Mouse (Mus musculus): Measurements from ENCODE around the gene Il1f6.
"Not testable (repeated sequence)": the region's sequence is repeated elsewhere in the genome, so short reads cannot be mapped to it uniquely, and the experiment has no call there.

Gene Il1f6

GRCm38 (mm10) chr2:24215118-24215517 lies at the start of gene Il1f6:
Gene Il1f6, plus strand, starts transcription at chr2:24215418.
- no peak for DNase-seq (ENCODE audit: low read depth, low spot score)

- DNase-seq (ENCODE audit: low read depth, low spot score) = not testable (repeated sequence)
Observed at GRCm38 (mm10) chr2:24181683-24182331, 33.4 kb upstream of the Il1f6 start.

DNA sequence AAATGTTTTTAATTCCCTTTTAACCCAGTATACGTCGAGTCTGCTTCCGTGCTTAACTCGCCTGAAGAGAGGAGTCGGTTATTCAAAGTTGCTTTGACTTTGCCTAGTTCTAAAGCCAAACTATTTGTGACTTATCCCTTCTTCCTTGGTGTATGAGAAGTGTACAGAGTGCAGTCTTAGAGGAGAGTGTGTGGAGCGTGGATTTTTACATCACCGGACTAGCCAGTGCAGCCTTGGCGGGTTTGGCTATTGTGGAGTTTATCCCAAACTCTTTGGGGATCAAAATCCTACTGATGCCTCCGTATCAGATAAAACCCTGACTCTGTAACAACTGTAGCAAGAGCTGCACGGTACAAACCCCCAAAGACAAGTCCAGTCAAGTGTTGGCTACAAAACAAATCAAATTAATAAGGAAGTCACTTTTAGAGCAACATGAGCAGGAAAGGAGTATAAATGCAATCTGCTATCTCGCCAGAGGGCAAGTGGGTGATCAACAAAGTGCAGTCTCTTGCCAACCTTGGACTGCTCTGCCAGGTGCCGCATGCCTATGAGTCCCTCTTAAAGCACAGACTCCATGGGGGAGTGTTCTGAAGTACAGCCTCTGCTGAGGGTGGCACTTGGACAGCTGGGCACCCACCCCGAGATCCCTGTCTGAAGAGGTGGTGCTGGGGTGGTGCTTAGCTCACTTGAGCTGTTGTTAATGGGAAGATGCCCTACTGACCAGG lies 32.6 kb upstream of the Il1f6 start:
- not testable (repeated sequence) for DNase-seq (ENCODE audit: low read depth, low spot score)

GRCm38 (mm10) chr2:24184092-24184491 lies 31.1 kb upstream of the Il1f6 start:
- DNase-seq (ENCODE audit: low read depth, low spot score) = peak; percentile 6

DNA sequence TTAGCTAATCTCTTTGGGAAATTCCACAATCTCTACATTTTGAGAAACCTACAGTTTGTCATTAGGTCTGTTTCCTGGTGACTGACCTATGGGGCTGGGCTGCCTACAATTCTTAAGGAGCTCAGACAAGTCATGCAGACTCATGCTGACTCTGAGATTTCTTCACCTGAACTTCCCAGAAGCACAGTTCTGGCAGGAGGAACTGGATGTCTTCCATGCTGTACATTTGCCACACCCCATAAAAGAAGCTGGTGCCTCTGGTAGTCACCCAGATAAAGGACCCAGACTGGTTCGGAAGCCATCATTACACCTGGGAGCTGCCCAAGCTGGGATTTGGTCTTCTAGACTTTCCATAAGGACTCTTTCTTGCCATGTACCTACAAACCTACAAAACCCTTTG lies 29.0 kb upstream of the Il1f6 start, which contains the start of gene Il1f9:
Gene Il1f9 (plus strand): TSS at position 301 of the 400 bp plus-strand sequence.
- no peak for DNase-seq (ENCODE audit: low read depth, low spot score)

DNA sequence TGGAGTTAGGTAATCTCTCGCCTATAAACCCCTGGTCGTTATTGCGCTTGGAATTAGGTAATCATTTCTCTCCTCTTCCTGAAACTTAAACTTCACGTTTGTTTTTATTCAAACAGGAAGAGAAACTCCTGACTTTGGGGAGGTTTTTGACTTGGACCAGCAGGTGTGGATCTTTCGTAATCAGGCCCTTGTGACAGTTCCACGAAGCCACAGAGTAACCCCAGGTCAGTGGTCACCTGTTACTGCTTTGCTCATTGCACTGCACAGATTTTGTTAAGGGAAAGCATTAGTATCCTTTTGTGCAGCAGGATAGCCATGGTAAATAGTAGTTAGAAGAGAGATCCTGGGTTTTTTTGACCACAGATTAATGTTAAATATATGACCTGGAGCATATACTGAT lies 27.6 kb upstream of the Il1f6 start:
- no peak for DNase-seq (ENCODE audit: low read depth, low spot score)

DNA sequence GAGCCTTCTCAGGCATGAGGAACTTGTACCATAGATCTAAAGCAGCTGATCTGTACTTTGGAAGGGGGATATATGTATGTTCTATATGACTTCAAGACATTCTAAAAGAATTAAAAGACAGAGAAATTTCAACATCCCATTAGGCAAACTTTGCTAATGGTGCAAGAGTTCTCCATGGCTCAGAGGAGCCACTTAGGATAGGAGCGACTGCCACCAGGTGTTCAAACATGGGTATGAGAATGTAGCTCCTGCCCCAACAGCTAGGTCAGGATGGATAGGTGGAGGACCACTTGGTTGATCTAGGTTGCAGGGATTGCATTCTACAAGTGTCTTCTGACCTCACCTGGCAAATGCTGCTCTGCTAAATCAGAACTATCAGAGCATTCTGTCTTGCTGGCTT lies 27.0 kb upstream of the Il1f6 start:
- DNase-seq (ENCODE audit: low read depth, low spot score) = no peak

- DNase-seq (ENCODE audit: low read depth, low spot score) = no peak
Observed at GRCm38 (mm10) chr2:24227191-24227590, 12.0 kb downstream of the Il1f6 start.

DNA sequence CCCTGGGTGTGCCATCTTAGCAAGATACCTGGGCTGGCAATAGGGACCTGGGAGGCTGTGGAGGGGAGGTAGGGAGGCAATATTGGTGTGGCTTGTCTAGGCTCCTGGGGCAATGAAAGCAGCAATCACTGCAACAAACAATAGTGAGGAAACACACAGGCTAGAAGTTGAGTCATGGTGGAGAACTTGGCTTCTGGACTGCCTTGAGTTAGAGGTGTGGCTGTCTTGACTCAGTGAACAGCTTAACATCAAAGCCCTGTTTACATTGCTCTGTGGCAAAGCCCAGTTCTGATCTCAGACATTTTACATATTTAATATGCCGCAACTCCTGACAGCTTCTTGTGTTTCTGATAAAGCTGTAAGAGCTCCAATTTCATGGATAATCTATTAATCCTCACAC lies 52.3 kb downstream of the Il1f6 start:
- no peak for DNase-seq (ENCODE audit: low read depth, low spot score)

- no peak for DNase-seq (ENCODE audit: low read depth, low spot score)
Observed at GRCm38 (mm10) chr2:24273619-24274018, 58.4 kb downstream of the Il1f6 start.

DNA sequence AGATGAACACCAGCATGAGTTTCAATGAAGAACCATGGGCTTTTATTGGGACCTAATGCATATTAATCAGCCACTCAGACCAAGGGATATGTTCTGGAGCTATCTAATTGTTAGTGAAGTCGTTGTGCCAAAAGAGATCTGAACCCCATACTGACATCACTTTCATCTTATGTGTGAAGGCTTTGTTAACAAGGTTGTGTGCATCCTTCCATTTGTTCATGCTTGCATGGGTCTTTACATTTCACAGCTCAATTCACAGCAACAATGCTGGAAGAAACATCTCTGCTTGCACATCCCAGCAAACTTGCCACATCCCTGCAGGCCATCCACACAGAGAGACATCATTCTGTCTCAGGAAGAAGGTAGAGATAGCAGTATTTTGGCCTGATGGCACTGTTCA lies 59.9 kb downstream of the Il1f6 start:
- DNase-seq (ENCODE audit: low read depth, low spot score) = no peak
